Mouse (Mus musculus) left cerebral cortex, adult 2 months (tissue): ENCODE results near the gene Grtp1. TPM values are rescaled to one million over a fixed set of nuclear protein-coding genes. Genes with fewer than 3 reads are reported as not detected.
A peak's percentile ranks its signal among the peaks of the same experiment; 100 is the strongest.

Experiments
- DNase-seq, 2 experiments: peaks; one replicate each; pipeline ENCODE4 v3.0.0; 2021 to 2022; ENCODE audit warnings: low spot score in 2 of 2, mixed read lengths in 1 of 2; ENCODE audit errors: extremely low spot score in 1 of 2
- H3K27ac ChIP-seq: fragments of 200-600 bp; 2 replicates; pipeline ENCODE4 v1.8.1; 2022
- H3K4me3 ChIP-seq: fragments of 200-600 bp; 2 replicates; pipeline ENCODE4 v1.8.1; 2022
- CTCF ChIP-seq: fragments of 200-600 bp; IDR thresholded peaks from 2 replicates; pipeline ENCODE4 v1.8.1; 2022; ENCODE audit warnings: antibody characterized with exemption, mild to moderate bottlenecking, moderate library complexity
- intact Hi-C: fragments of 180-260 bp; cut with DNase I; formaldehyde crosslinking; loops from one replicate; pipeline ENCODE4 v1.15.1; 2025
- total RNA-seq, 2 experiments: library from RNA; stranded (reverse); gene quantifications; 2 replicates each; pipeline ENCODE4 v1.2.3; 2021

The Grtp1 gene
- total RNA-seq, 2 experiments from 2014 or later: 3.1 to 5.0 TPM

- no peak for TF ChIP-seq CTCF
- intact Hi-C loops: no loop called here
- Histone ChIP-seq H3K27ac (no peak overlapping the region), H3K4me3 (peak overlapping the region; percentile 67)
- DNase-seq: no peak
These were observed 39.7 kb downstream of the Grtp1 start for GRCm38 (mm10) chr8:13160691-13161090.

GRCm38 (mm10) chr8:13159377-13159881, 41.0 kb downstream of the Grtp1 start:
- peak overlapping the region; percentile 67 for H3K4me3 ChIP-seq
- intact Hi-C loops: loop anchor here (5.0 kb wide), 1 partner anchor 93 kb away; the partner anchor contains the start of gene Adprhl1
- peak overlapping the region; percentile 85 for H3K27ac ChIP-seq
- no peak for DNase-seq
- no peak for TF ChIP-seq CTCF

DNA sequence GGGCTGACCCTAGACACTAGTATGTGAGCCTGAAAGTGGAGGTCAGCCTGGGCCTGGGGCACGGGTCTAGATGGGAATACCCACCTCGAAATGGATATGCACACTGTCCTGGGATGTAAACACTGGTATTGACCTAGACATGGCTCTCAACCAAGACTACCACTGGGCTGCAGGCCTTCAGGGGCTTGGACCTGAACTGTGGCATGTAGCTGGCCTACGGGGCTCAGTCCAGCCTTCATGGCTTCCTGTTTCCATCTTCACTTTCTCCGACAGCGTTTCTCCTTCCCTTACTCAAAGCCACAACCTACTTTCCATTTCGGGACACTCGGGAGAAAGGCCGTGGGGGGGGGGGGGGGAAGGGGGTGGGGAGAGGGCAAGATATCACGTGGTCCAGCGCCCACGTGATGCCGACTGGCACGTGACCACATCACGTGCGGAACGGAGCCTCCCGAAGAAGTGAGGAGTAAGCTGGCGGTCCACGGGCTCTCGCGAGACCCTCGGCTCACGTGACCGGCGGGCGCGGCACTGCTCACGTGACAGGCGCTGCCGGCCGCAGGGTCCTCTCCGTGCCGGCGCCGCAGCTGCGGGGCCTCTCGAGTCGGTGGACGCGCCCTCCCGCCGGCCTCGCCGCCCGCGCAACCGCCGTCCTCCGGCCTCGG, 41.6 kb downstream of the Grtp1 start, which contains the start of gene Lamp1:
TSS of gene Lamp1 (plus strand) at position 444 of the 659 bp plus-strand sequence.
- Histone ChIP-seq H3K27ac (peak within 1 kb of the TSS; percentile 95), H3K4me3 (peak within 1 kb of the TSS; percentile 67)
- TF ChIP-seq CTCF: no peak
- peak; percentile 98 to 99 for DNase-seq
- intact Hi-C loops: loop anchor here (5.0 kb wide), 1 partner anchor 93 kb away; the partner anchor contains the start of gene Adprhl1

- peak overlapping the region; percentile 77 for H3K27ac ChIP-seq
- intact Hi-C loops: loop anchor here (5.0 kb wide), 1 partner anchor 96 kb away; the partner anchor contains the start of gene Adprhl1
- no peak overlapping the region for H3K4me3 ChIP-seq
- DNase-seq: no peak
- TF ChIP-seq CTCF: no peak
These were observed 43.9 kb downstream of the Grtp1 start for GRCm38 (mm10) chr8:13156327-13157097.

DNA sequence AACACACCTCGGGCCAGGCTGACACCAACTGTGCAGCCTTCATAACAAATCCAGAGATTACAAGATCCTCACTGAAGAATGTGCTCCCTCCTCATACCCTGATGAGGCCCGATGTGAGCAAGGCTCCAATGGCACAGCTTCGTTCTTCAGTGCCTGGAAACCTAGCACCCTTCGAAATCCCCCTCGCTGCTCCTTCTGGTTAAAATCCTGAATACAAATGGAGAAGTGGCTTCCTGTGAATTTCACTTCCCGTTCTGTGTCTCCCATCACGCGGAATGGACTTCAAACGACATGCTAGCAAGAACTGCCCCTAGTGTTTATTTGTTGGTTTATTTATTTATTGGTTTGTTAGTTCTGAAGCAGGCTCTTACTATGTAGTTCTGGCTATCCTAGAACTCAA, 45.1 kb downstream of the Grtp1 start:
- intact Hi-C loops: loop anchor here (5.0 kb wide), 1 partner anchor 97 kb away; the partner anchor contains the start of gene Adprhl1
- no peak overlapping the region for H3K4me3 ChIP-seq

GRCm38 (mm10) chr8:13154099-13154498, 46.3 kb downstream of the Grtp1 start:
- no peak for DNase-seq
- Histone ChIP-seq H3K4me3 (no peak overlapping the region), H3K27ac (no peak overlapping the region)
- TF ChIP-seq CTCF: no peak
- intact Hi-C loops: no loop called here

More for the DNA sequence above, 45.1 kb downstream of the Grtp1 start:
- TF ChIP-seq CTCF: no peak
- H3K27ac ChIP-seq: peak overlapping the region; percentile 24
- no peak for DNase-seq

- DNase-seq: no peak
- TF ChIP-seq CTCF: no peak
- Histone ChIP-seq H3K4me3 (no peak overlapping the region), H3K27ac (no peak overlapping the region)
- intact Hi-C loops: no loop called here
These were observed 49.5 kb downstream of the Grtp1 start for GRCm38 (mm10) chr8:13150929-13151328.

DNA sequence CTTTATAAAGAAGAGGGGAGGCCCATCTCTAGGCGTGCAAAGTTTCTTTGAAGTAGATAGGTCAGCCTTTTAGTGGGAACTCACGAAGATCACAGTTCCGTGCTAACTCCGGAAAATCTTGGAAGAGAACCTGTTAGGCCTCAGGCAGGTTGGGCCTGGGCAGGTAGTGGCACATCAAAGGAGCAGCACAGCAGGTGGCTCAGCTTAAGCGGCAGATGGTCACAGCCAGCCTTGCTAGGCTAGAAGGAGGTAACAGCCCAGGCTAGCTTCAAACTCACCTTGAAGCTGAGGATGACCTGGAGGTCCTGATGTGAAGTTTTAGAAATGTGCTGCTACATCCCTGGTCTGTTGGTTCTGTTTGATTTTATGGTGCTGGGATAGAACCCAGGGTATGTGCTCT, 50.6 kb downstream of the Grtp1 start:
- intact Hi-C loops: loop anchor here (5.0 kb wide), 1 partner anchor 62 kb away; no protein-coding TSS in a partner anchor
- Histone ChIP-seq H3K27ac (no peak overlapping the region), H3K4me3 (no peak overlapping the region)
- DNase-seq: no peak
- TF ChIP-seq CTCF: no peak

GRCm38 (mm10) chr8:13149287-13149686, 51.1 kb downstream of the Grtp1 start:
- no peak overlapping the region; the same call in 1 of the 2 replicates for H3K27ac ChIP-seq
- H3K4me3 ChIP-seq: no peak overlapping the region
- intact Hi-C loops: loop anchor here (5.0 kb wide), 1 partner anchor 63 kb away; no protein-coding TSS in a partner anchor
- peak; percentile 31 for TF ChIP-seq CTCF
- DNase-seq: no peak

DNA sequence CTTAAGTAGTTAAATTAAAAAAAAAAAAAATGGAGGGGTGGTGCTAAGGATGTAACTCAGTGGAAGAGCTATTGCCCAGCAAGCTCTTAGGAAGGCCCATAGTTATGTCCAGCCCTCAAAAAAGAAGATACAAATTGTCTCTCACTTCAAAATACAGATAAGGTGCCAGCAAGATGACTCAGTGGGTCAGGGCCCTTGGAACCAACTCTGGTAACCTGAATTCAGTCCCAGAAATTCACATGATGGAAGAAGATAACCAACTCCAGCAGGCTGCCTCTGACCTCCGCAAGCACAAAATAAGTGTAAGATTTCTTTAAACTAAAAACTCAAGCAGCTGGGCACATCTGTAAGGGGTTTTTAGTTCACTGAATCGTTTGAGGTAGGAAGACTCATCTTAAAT, 51.9 kb downstream of the Grtp1 start:
- no peak for TF ChIP-seq CTCF
- no peak for DNase-seq
- intact Hi-C loops: loop anchor here (5.0 kb wide), 1 partner anchor 64 kb away; no protein-coding TSS in a partner anchor

DNA sequence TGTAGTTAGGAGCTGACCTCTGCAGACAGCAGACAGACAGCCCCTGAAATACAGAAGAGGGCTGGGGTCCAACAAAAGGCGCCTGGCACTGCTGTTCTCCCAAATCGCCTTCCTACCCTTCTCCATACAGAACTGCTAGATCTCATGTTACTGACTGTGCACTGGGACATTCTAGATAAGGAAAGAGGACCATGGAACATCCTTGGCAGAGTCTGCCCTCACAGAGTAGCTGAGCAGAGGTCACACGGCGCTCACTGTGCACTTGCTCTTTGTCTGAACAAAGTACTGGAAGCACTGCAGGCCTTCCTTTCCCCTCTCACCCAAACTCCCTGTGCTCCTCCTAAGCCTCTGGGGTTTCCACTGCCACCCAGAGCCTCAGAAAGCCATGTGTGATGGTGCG, 58.7 kb downstream of the Grtp1 start:
- no peak for TF ChIP-seq CTCF

More for the DNA sequence above, 51.9 kb downstream of the Grtp1 start:
- Histone ChIP-seq H3K27ac (no peak overlapping the region), H3K4me3 (no peak overlapping the region)

More for the DNA sequence above, 58.7 kb downstream of the Grtp1 start:
- H3K27ac ChIP-seq: no peak overlapping the region
- H3K4me3 ChIP-seq: no peak overlapping the region
- DNase-seq: no peak
- intact Hi-C loops: no loop called here
